Mouse (Mus musculus) MN1 (cell line): ENCODE measurements around the gene Cldn15.
"Not testable (repeated sequence)": the region's sequence is repeated elsewhere in the genome, so short reads cannot be mapped to it uniquely, and the experiment has no call there.

Source experiments
- DNase-seq: peaks from one replicate; pipeline ENCODE4 v3.0.0-alpha.2; 2016; ENCODE audit warnings: low spot score

Cldn15 gene

DNA sequence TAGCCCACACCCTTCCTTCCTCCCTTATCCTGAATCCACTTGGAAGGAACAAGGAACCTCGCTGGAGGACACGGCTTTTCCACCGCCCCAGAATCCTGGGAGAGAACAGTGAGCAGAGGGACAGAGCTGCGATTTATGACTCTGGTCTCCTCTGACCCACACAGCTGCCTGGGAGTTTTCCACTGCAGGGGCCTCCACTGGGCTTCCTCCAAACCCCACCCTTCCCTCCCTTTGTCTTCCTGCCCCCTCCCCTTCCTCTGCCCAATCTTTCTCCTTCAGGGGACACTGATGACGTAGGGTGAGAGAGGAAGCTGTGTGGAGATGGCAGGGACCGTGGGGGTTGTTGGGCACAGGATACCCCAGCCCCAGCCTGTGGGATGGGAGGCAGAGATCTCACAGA, at the start of gene Cldn15:
TSS of gene Cldn15 (plus strand) at position 286 of the 400 bp plus-strand sequence.
- DNase-seq = no peak

- DNase-seq = no peak
Measured at GRCm38 (mm10) chr5:136917613-136918242, 48.7 kb upstream of the Cldn15 start.

GRCm38 (mm10) chr5:136918655-136919472, 47.6 kb upstream of the Cldn15 start:
- peak; percentile 88 for DNase-seq

GRCm38 (mm10) chr5:136919546-136920301, 46.7 kb upstream of the Cldn15 start:
- peak; percentile 42 for DNase-seq

- no peak for DNase-seq
Measured at GRCm38 (mm10) chr5:136922830-136923229, 43.6 kb upstream of the Cldn15 start.

- DNase-seq = no peak
Measured at GRCm38 (mm10) chr5:136923751-136924478, 42.5 kb upstream of the Cldn15 start.

DNA sequence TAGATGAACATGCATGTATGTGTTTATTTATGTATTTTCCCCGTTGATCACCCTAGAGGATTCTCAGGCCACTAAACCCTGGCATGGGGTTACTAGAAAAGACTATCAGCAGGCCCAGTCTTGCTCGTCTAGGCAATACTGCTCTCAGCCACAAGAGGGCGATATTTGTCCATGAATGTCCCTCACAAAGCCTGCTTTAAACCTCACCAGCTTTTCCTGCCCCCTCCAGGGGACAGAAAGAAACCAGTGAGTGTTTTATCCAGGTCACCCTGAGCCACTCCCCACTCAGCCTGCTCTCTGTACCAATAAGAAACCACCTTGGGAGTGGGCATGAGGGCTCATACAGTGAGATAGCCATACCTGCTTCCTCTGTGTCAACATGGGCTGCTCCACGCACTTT, 37.3 kb upstream of the Cldn15 start:
- DNase-seq = peak; percentile 87

DNA sequence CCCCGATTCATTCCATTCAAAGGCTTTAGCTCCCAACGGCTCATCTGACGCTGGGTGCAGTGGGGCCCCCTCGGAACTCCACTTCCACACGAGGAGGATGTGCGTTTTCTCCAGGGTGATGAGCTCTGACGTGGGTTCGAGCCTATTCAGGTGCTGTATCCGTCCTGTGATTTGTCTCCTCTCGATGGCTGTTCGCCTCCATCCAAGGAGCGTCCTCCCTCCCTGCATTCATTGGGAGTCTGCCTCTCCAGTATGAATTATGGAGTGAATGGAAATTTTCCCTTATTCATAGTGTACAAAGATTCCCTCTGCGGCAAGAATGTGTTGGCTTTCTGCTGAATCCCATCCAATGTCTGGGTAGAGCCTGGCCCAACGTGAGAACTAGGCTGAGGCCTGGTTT, 34.5 kb upstream of the Cldn15 start:
- DNase-seq = no peak

DNA sequence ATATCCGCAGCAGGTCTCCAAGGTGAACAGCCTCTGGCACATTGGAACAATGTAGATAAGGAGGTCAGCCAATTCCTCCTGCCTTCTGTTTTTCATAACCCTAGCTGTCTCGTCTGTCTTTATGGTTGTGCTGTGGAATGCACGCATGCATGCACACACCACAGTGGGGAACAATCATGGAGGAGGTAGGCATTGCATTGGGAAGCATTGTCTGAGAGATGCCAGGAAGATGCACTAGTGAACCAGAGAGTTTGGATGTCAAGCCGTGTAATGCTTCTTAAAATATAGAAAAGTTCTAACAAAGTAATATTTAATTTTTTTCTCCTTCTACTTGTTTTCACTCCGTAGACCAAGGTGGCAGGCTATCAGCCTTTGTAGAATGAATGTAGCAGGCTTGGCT, 33.5 kb upstream of the Cldn15 start:
- DNase-seq = no peak

- DNase-seq = no peak
Measured at GRCm38 (mm10) chr5:136933930-136934329, 32.5 kb upstream of the Cldn15 start.

DNA sequence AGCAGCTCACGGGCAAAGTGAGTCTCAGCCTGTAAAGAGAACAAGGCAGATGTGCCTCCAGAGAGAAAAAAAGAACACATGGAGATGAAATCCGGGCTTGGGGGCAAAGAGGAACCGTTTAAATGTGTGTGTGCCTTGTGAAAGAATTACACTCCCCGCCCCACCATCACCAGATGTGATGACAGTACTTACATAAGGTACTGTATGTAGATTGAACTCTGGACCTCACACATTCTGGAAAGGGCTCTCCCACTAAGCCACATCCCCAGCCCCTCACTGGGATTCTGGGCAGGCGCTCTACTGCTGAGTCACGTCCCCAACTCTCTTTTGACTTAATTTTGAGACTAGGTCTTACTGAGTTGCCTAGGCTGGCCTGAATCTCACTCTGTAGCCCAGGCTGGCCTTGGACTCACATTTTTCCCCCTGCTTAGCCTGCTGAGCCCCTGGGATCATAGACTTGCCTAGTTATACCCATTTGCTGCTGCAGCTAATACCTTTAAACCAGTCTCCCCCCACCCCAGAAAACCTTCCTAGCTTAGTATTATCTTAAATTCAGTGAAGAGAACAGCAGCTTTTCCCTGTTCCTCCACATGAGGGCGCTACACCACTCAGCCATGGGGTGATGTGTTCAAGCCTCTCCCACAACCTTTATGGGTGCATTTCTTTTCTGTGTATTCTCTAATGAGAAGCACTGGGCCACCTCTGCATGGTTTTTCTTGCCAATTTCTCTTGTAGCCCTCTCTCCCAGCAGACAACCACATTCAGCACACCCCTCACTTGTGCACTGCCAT, 30.3 kb upstream of the Cldn15 start:
- no peak for DNase-seq

DNA sequence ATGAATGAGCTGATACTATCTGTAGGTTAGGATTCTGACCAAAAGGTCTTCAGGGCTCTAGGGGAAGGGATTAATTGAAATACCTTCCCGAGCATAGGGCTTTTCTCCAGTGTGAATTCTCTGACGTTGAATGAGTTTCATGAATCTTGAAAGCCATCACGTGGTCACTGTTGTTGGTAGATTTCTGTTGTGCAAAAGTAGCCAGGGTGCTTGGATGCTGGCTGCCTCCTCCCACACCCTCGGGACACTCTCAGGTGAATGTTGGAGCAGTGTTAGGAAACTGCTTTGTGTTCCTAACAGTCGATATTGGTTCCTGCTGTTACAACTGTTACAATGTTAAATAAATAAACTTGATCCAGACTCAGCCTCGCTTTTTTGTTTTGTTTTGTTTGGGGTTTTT, 29.7 kb upstream of the Cldn15 start:
- DNase-seq = no peak

- DNase-seq = no peak
Measured at GRCm38 (mm10) chr5:136937621-136938020, 28.8 kb upstream of the Cldn15 start.

GRCm38 (mm10) chr5:136939284-136939683, 27.1 kb upstream of the Cldn15 start:
- DNase-seq = no peak

DNA sequence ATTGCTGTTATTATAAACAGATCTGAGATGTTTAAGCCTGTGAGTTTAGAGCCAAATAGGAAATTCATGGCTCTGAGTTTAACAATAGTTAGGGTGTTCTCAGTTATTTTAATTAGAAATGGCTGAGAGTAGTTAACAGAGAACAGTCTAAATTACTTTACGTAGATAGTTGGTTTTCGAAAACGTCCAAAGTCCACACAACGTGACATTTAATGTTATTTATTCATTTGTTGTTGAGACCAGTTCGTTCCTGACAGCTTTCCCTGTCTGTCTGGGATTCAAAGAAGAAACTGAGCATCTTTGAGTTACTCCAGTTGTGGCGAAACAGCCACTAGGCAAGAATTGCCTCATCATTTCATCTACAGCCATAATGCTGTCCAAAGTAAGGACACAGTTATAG, 26.4 kb upstream of the Cldn15 start:
- DNase-seq = not testable (repeated sequence)

DNA sequence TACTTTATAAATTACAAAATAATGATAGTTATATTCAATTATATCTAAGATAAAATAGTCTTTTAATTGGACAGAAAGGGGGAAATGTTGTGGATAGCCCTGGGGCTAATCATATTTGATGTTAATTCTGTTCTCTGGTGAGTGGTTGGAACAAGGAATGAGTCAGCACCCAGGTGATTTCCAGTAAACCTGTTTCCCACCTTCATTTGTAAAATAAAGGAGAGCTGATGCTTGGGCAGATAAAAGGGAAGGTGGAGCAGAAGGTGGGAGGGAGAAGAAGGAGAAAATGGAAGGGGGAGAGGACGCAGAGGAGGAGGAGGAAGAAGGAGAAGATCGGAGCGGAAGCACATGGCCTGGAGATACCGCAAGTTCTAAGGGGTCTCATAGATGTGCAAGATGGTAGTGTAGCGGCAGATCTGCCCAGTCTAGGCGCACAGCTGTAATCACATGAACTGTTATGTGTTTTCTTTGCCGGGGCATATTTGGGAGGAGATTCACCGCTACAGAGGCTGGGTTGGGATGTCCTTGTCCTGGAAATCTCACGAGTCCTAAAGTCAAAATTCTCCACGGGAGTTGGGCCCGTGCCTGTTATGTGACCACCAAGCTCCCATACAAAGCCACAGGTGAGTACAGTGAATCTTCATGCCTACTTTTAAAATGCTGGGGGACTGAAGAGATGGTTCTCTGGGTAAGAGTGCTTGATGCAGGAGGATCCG, 25.4 kb upstream of the Cldn15 start:
- DNase-seq = no peak

DNA sequence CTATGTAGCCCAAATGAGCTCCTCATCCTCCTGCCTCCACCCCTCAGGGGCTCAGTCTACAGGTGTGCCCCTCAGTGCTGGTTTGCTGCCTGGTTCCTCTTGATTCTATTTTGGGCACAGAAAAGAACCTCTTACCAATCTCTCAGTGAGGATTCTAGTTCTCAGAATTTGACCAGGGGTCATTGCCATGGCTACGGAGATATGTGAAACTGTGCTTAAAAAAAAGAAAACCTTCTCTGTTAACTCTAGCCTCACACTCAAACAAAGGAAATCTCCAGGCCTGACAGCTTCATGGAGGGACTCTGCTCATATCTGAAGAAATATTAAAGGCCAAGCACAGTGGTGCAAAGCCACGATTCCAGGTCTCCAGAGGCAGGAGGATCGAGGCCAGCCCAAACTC, 23.6 kb upstream of the Cldn15 start:
- no peak for DNase-seq

- no peak for DNase-seq
Measured at GRCm38 (mm10) chr5:136943382-136943781, 23.0 kb upstream of the Cldn15 start.

DNA sequence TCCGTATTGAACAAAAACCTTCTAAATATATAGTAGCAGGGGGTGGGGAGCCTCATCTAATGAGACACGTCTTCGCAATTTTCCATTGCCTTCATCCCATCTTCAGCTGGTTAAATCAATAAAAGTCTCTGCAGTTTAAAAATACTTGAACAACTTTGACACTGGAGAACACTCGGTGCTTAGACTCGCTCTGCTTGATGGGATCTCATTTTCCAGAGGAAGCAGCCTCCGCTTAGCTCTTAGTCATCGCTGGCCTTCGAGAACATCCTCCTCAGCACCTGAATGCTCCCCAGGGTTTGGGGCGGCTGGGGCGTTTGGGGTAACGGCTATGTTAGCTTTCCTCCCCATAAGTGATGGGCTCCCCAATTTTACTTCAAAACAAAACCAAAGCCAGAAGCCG, 21.3 kb upstream of the Cldn15 start:
- DNase-seq = no peak

- no peak for DNase-seq
Measured at GRCm38 (mm10) chr5:136947874-136948273, 18.5 kb upstream of the Cldn15 start.
